Mouse (Mus musculus) embryonic facial prominence, embryonic 13.5 days (tissue): Measurements from ENCODE around the gene Tsen15. TPM values are rescaled to one million over a fixed set of nuclear protein-coding genes. Genes with fewer than 3 reads are reported as not detected.
A peak's percentile ranks its signal among the peaks of the same experiment; 100 is the strongest.

Experiments used
- ATAC-seq: fragments of 200-750 bp; cut with Nextera tagmentation; 2 replicates; pipeline ENCODE4 v1.8.0; 2017; ENCODE audit warnings: low read depth; ENCODE audit not compliant: insufficient number of reproducible peaks, insufficient read depth, low FRiP score, low TSS enrichment
- H3K27ac ChIP-seq: fragments of 300-500 bp; sonication (generic); 2 replicates; pipeline ENCODE4 v1.5.1; 2015; ENCODE audit warnings: moderate library complexity, mild to moderate bottlenecking, inconsistent platforms
- H3K27me3 ChIP-seq: fragments of 300-500 bp; sonication (generic); 2 replicates; pipeline ENCODE4 v1.6.1; 2015; ENCODE audit warnings: mild to moderate bottlenecking, inconsistent platforms
- H3K36me3 ChIP-seq: fragments of 300-500 bp; sonication (generic); 2 replicates; pipeline ENCODE4 v1.6.1; 2015; ENCODE audit warnings: mild to moderate bottlenecking, inconsistent platforms
- H3K4me1 ChIP-seq: fragments of 300-500 bp; sonication (generic); 2 replicates; pipeline ENCODE4 v1.6.1; 2015; ENCODE audit warnings: inconsistent platforms
- H3K4me2 ChIP-seq: fragments of 300-500 bp; sonication (generic); 2 replicates; pipeline ENCODE4 v1.6.1; 2015; ENCODE audit warnings: moderate library complexity, mild to moderate bottlenecking, inconsistent platforms
- H3K4me3 ChIP-seq: fragments of 300-500 bp; sonication (generic); 2 replicates; pipeline ENCODE4 v1.5.1; 2015; ENCODE audit warnings: mild to moderate bottlenecking, inconsistent platforms
- H3K9ac ChIP-seq: fragments of 300-500 bp; sonication (generic); 2 replicates; pipeline ENCODE4 v1.6.1; 2015; ENCODE audit warnings: mild to moderate bottlenecking, inconsistent platforms
- H3K9me3 ChIP-seq: fragments of 300-500 bp; sonication (generic); 2 replicates; pipeline ENCODE4 v1.6.1; 2016; ENCODE audit warnings: inconsistent platforms
- WGBS: fragments of 180-500 bp; shearing (Covaris S2); methylation state at CpG from one replicate; pipeline ENCODE4 v1.1.7; 2015; ENCODE audit warnings: mixed read lengths; 5-methylcytosine and 5-hydroxymethylcytosine counted together
- polyA plus RNA-seq: library from polyadenylated mRNA; unstranded; fragments of >200 nt; fragmentation: Nextera tagmentation; extraction: Ambion mirVana; gene quantifications from 2 replicates; pipeline ENCODE4 v1.2.1, GENCODE M21; 2015

The Tsen15 gene
- polyA plus RNA-seq, 1 experiment from 2014 or later: 79.5 TPM

DNA sequence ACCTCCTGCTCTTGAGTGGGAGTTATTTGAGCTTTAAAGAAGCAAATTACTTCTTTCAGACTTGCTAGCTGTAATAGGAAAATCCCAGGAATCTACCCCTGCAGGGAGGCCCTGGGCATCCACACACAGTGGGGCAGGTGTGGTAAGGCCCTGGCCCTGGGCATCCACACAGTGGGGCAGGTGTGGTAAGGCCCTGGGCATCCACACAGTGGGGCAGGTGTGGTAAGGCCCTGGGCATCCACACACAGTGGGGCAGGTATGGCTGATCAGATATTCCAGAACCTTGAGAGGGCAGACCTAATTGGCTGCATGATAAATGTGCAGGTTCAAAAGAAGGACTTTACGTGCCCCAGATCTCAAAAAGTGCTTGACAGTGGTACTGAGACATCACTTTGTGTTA, 1.9 kb downstream of the Tsen15 start:
- ATAC-seq: no peak
- 95% methylated on average over 1 of the region's 1 CpGs for WGBS
- peaks cover 16% of the 10 kb centered on the region for H3K36me3 ChIP-seq
- H3K4me2 ChIP-seq: no peak overlapping the region
- no peak overlapping the region for H3K4me3 ChIP-seq
- H3K4me1 ChIP-seq: peaks cover 3% of the 10 kb centered on the region; the same call in 1 of the 2 replicates
- H3K9ac ChIP-seq: no peak overlapping the region
- no peaks in the 10 kb centered on the region for H3K9me3 ChIP-seq
- no peak overlapping the region; the same call in 1 of the 2 replicates for H3K27ac ChIP-seq
- no peaks in the 10 kb centered on the region for H3K27me3 ChIP-seq

DNA sequence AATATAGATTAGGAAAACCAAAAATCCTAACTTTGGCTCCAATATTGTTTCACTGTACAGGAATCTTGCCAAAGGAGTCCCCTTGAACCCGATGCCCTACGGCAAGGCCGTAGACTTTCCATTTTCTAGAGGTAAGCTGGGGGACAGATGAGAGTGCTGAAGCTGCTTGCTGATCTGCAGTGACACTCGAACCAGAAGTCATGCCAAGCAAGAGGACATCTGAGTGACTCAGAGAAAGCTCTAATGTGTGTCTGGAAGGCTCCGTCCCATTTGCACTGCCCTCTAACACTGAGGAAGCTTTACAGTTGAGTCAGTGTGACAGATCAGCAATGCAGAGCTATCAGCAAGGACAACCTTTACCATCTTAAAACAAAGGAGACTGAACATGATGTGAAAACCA, 8.2 kb downstream of the Tsen15 start:
- Histone ChIP-seq H3K4me3 (no peak overlapping the region), H3K4me2 (no peak overlapping the region), H3K4me1 (no peaks in the 10 kb centered on the region), H3K36me3 (peaks cover 48% of the 10 kb centered on the region), H3K27ac (no peak overlapping the region), H3K9ac (no peak overlapping the region), H3K9me3 (no peaks in the 10 kb centered on the region), H3K27me3 (no peaks in the 10 kb centered on the region)
- 89% methylated on average over 5 of the region's 5 CpGs for WGBS
- ATAC-seq: no peak

DNA sequence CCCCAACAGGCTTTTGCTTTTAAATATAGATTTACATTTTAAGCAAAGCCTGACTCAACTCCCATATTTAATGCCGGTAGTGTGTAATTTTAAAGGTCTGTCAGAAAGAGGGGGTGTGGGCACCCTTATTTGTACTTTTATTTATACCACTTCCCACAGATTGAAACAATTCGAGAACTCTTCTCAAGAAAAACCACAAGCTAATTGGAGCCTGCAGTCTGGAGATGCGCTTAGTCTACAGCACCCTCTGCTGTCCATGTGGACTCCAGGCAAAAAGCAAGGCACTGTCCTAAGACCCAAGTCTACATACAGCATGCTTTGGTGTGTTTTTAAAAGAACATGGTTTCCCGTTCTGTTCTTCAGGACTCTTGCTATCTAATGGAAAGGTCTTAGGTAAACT, 17.3 kb downstream of the Tsen15 start:
- Histone ChIP-seq H3K4me2 (peak overlapping the region; percentile 30; the same call in 1 of the 2 replicates), H3K27ac (peak overlapping the region; percentile 82; the same call in 1 of the 2 replicates), H3K4me1 (peaks cover 9% of the 10 kb centered on the region), H3K4me3 (no peak overlapping the region), H3K27me3 (no peaks in the 10 kb centered on the region), H3K9ac (no peak overlapping the region), H3K36me3 (peaks cover 8% of the 10 kb centered on the region; the same call in 1 of the 2 replicates), H3K9me3 (no peaks in the 10 kb centered on the region)
- ATAC-seq: peak; percentile 75
- WGBS: 16% methylated on average over 4 of the region's 4 CpGs

DNA sequence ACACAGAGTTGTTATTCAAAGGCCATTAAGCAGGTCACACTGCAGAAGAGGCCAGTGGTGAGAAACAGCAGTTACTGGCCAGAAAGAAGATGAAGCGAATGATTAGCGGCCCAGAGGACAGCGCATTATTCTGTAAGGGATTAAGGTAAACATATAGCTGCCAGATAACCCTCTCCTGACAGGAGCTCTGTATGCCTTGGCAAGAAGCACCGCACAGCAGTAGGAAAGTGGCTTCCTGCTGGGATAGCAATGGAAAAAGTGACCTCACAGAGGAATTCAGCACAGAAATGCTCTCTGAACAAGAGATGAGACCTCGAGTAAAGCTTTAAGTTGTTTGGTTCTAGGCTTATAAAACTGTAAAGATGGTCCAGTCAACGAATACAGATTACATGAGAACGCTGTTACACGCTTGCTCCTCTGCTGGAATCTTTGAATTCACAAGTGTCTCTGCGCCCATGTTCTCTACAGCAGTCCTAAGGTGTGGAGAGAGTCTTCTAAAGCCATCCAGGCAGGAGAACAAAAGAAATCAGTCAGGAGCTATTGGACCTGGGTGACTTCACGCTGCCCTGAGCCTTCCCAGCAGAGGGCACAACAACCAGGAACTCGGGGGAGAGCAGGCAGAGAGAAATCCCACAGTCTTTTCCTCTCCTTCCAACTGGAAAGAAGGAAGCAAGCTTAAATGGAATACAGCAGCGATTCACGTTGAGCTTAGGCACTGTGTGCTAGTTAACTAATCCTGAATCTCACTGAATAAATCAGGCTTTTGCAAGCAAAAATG, 18.0 kb downstream of the Tsen15 start:
- no peaks in the 10 kb centered on the region for H3K9me3 ChIP-seq
- ATAC-seq: no peak
- H3K36me3 ChIP-seq: peaks cover 8% of the 10 kb centered on the region; the same call in 1 of the 2 replicates
- peak overlapping the region; percentile 82 for H3K27ac ChIP-seq
- peak overlapping the region; percentile 30; the same call in 1 of the 2 replicates for H3K4me2 ChIP-seq
- no peak overlapping the region for H3K4me3 ChIP-seq
- no peaks in the 10 kb centered on the region for H3K27me3 ChIP-seq
- peak overlapping the region; percentile 46; the same call in 1 of the 2 replicates for H3K9ac ChIP-seq
- WGBS: 52% methylated on average over 13 of the region's 13 CpGs
- H3K4me1 ChIP-seq: peaks cover 9% of the 10 kb centered on the region

DNA sequence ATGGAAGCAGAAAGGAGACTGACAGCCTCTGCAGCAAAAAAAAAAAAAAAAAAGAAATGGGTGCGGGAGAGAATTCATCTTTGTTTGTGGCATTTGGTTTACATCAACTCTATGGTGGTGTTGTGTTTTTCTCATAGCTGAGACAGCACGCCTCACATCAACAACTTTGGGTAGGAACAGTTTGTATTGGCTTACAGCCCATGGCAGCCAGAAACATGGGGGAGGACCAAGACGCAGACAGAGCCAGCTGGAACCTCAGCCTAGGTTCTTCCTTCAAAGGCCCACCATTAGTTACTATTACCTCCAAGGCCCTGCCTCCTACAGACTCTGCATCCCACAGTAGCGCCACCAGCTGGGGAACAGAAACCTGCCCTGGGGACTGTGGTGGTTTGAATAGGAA, 29.8 kb downstream of the Tsen15 start:
- WGBS: 68% methylated on average over 4 of the region's 4 CpGs
- H3K4me2 ChIP-seq: no peak overlapping the region
- no peaks in the 10 kb centered on the region for H3K9me3 ChIP-seq
- no peaks in the 10 kb centered on the region for H3K36me3 ChIP-seq
- no peak overlapping the region for H3K9ac ChIP-seq
- H3K4me3 ChIP-seq: no peak overlapping the region
- no peak for ATAC-seq
- H3K27me3 ChIP-seq: no peaks in the 10 kb centered on the region
- no peak overlapping the region for H3K27ac ChIP-seq
- H3K4me1 ChIP-seq: no peaks in the 10 kb centered on the region

DNA sequence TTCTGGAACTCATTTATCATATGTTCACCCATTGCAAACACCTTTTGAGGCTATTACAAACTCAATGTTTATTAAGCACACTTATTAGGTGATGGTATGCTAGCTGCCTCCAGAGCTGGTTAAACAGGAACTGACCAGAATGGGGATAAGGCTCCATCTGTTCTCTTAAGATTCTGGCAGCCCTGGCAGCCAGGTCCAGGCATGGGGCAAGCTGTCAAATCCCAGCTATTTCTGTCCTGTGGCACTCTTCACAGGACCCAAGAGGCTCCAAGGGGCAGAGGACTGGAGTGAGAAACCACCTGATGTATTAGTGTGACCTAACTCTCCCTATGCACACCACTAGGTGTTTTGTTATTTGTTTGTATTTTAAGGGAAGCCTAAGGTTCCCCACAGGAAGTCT, 38.5 kb downstream of the Tsen15 start:
- no peak for ATAC-seq
- H3K4me2 ChIP-seq: no peak overlapping the region
- H3K4me3 ChIP-seq: no peak overlapping the region
- no peak overlapping the region for H3K27ac ChIP-seq
- no peak overlapping the region for H3K9ac ChIP-seq
- no peaks in the 10 kb centered on the region for H3K36me3 ChIP-seq
- no peaks in the 10 kb centered on the region for H3K4me1 ChIP-seq
- no peaks in the 10 kb centered on the region for H3K9me3 ChIP-seq
- H3K27me3 ChIP-seq: no peaks in the 10 kb centered on the region

DNA sequence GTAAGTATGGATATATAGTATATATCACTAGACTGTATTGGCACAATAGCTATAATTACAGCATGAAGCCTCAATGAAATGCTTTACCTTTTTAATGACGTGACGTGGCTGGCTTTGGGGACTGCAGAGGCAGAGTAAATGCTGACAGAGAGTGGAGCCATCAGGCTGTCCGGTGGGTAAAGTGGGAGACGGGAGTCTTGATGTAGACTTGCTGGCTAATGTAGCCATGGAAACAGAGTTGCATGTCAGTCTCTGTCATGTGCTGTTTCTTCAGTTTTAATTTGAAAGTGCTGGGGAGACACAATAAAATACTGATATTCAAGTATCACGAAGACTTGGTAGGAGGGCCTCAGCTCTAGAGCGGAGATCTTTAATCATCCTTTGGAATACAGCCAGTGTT, 62.5 kb downstream of the Tsen15 start:
- Histone ChIP-seq H3K36me3 (no peaks in the 10 kb centered on the region), H3K9me3 (no peaks in the 10 kb centered on the region), H3K4me1 (peaks cover 19% of the 10 kb centered on the region), H3K9ac (no peak overlapping the region), H3K27me3 (no peaks in the 10 kb centered on the region), H3K27ac (no peak overlapping the region), H3K4me3 (no peak overlapping the region), H3K4me2 (no peak overlapping the region)
- ATAC-seq: no peak
- 84% methylated on average over 6 of the region's 6 CpGs for WGBS

Other genes with a start within 250 kb of the Tsen15 start
- gene Colgalt2, start 13.1 kb upstream of the Tsen15 start, polyA plus RNA-seq: 3.8 and 4.6 TPM in 2 replicates